Mouse (Mus musculus) bone marrow macrophage, adult 2 months (primary cell): ENCODE measurements around the gene Zdhhc24. TPM values are rescaled to one million over a fixed set of nuclear protein-coding genes. Genes with fewer than 3 reads are reported as not detected.

Experiments used
- H3K27ac ChIP-seq: 2 replicates; pipeline ENCODE4 v1.5.1; 2012; ENCODE audit warnings: low read depth, low read length; ENCODE audit not compliant: insufficient read depth
- H3K4me1 ChIP-seq: 2 replicates; pipeline ENCODE4 v1.6.1; 2012; ENCODE audit warnings: low read length; ENCODE audit not compliant: control insufficient read depth, insufficient read depth
- H3K4me3 ChIP-seq: 2 replicates; pipeline ENCODE4 v1.5.1; 2012; ENCODE audit warnings: mild to moderate bottlenecking, low read length, moderate library complexity; ENCODE audit not compliant: insufficient read depth
- CTCF ChIP-seq: IDR thresholded peaks from 2 replicates; pipeline ENCODE4 v1.5.1; 2012; ENCODE audit warnings: low read depth, mild to moderate bottlenecking, low read length, moderate library complexity
- POLR2A ChIP-seq: IDR thresholded peaks from 2 replicates; pipeline ENCODE4 v1.6.1; 2012; ENCODE audit warnings: mild to moderate bottlenecking, low read depth, low read length, borderline replicate concordance
- polyA plus RNA-seq: library from polyadenylated mRNA; stranded (reverse); fragments of >200 nt; gene quantifications from 2 replicates; pipeline ENCODE4 v1.2.4, GENCODE M21; 2012; ENCODE audit not compliant: missing spikeins, insufficient read depth, insufficient read length

The Zdhhc24 gene
- 12.0 and 14.2 TPM in 2 replicates for polyA plus RNA-seq

DNA sequence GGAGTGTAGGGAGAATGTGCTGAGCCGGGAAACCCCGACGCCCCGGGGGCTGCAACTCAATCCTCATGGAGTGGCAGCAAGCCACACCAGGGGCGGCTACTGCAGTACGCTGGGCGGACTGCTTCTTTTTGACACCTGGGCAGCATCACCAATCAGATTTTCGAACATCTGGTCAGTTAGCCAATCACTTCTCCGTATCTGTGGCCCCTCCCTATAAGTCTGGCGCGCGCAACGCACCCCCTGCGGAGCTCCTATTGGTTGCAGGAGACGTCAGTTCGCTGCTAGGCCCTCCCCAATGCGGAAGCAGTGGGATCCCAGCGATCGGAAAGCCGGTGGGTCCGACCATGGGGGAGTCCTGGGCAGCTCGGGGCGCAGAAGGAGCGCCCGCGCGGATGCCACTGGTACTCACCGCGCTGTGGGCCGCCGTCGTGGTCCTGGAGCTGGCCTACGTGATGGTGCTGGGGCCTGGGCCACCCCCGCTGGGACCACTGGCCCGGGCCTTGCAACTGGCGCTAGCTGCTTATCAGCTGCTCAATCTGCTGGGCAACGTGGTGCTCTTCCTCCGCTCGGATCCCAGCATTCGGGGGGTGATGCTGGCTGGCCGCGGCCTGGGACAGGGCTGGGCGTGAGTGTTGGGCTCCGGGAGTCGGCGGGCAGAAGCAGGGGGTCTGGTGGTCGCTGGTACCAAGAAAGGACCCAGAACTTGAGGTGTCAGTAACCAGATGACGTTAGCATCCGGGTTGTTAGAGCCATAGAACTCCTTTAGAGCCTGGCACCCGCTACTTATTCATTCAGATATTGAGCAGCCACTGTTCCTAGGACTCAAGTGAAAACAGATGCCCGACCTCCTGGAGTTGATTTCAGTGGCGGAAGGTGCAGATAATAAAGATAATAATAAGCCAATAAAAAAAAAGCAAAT, at the start of gene Zdhhc24:
TSS of gene Zdhhc24 (plus strand) at position 264 of the 919 bp plus-strand sequence.
- Histone ChIP-seq H3K27ac (no peak within 1 kb of the TSS), H3K4me1 (peaks cover 11% of the 10 kb centered on the region), H3K4me3 (peak within 1 kb of the TSS; percentile 89)
- TF ChIP-seq CTCF (no peak), POLR2A (no peak)

DNA sequence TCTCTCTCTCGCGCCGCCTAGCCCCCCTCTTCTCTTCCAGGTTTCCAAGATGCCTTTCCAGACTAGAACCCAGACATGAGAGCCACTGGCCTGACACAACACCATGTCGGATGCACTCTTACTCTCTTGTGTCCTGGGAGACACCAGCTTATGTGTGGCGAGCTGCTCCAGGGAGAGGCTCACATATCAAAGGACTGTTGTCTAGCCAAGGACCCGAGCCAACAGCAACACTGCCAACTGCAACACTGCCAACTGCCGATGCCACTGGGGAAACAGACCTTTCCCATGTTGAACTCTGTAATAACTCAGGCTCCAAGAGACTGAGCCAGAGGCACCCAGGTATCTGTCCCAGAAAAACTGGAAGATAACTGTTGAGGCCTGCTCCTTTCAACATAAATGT, 49.3 kb upstream of the Zdhhc24 start:
- Histone ChIP-seq H3K4me3 (no peak overlapping the region), H3K4me1 (no peaks in the 10 kb centered on the region)
- TF ChIP-seq POLR2A (no peak), CTCF (no peak)

DNA sequence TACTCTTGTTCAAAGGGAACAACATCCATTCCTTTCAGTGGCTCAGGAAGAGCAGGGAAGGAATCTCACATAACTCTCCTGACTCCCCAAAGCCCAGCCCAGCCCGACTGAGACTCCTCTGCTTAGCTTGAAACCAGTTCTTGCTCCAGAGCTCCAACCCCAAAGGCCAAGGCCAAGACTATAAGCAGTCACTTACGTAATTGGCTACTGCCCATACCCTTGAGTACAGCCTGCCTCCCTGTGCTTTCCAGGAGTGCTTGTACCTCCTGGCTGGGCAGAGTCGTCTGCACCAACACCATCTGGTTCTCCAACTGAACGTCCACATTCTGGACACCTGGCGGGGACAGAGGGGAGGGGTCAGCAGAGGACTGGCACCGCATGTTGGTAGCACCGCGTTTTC, 44.5 kb upstream of the Zdhhc24 start:
- H3K4me3 ChIP-seq = no peak overlapping the region
- no peak overlapping the region for H3K27ac ChIP-seq
- TF ChIP-seq POLR2A (no peak), CTCF (no peak)
- peaks cover 12% of the 10 kb centered on the region for H3K4me1 ChIP-seq

More for the DNA sequence above, 49.3 kb upstream of the Zdhhc24 start:
- no peak overlapping the region for H3K27ac ChIP-seq

DNA sequence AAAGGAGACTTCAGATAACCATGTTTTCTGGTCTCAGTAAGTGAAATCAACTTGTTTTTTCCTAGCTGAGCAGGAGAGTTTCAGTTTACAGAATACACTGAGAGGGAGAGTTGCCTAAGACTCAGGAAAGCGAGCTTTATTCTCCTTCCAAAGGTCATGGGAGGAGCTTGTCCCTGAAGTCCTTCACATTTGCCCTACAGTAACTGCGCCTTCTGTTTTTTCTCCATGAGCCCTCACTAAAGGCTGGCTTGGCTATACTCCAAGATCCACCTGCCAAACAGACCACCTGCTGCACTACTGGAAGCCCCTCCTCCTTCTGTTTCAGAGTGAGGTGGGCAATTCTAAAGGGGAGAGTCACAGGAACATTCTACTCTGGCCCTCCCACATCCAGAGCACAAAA, 42.4 kb upstream of the Zdhhc24 start:
- Histone ChIP-seq H3K4me1 (peaks cover 15% of the 10 kb centered on the region), H3K27ac (no peak overlapping the region), H3K4me3 (no peak overlapping the region)
- TF ChIP-seq POLR2A (no peak), CTCF (no peak)

DNA sequence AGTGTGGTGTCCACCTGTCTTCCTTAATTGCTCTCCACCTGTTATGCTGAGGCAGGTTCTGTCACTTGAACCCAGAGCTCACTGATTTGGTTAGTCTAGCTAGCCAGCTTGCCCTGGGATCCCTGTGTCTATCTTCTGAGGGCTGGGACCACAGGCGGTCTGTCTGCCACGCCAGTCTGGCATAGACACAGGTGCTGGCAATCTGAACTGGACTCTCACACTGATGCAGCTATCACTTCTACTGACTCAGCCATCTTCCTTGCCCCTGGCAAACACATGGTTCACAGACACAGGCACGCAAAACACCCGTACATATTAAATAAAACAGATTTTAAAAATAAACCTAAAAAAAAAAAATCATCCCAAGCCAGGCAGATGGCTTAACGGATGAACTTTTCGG, 41.4 kb upstream of the Zdhhc24 start:
- Histone ChIP-seq H3K4me1 (peaks cover 15% of the 10 kb centered on the region), H3K27ac (no peak overlapping the region), H3K4me3 (no peak overlapping the region)
- no peak for TF ChIP-seq POLR2A
- no peak for TF ChIP-seq CTCF

DNA sequence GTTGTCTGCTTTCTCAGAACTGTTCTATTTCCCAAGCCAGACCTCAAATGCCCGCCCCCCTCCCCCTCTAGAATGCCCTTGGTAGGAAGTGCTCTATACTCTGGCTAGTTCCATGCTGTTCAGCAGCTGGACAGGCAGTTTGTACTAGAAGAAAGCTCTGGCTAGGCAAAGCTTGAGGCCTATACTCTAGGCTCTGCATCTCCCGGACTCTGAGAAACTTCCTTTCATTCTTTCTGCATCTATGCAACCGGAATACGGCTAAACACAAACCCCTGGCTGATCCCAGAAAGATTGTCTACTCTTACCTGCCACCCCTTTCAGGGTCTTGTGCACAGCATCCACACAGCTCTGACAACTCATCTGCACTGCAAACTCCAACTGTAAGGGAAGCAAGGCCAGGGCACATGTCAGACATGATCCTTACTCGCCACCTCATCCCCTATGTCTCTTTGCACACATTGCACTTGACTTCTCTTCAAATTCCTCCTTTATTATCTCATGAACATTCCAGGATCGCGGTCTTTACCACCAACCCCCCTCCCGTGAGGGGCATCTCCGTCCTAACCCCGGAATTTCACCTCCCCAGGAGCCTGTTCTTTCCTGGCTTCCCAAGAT, 39.8 kb upstream of the Zdhhc24 start:
- Histone ChIP-seq H3K27ac (no peak overlapping the region), H3K4me3 (peak overlapping the region; percentile 67), H3K4me1 (peaks cover 15% of the 10 kb centered on the region)
- no peak for TF ChIP-seq POLR2A
- no peak for TF ChIP-seq CTCF

DNA sequence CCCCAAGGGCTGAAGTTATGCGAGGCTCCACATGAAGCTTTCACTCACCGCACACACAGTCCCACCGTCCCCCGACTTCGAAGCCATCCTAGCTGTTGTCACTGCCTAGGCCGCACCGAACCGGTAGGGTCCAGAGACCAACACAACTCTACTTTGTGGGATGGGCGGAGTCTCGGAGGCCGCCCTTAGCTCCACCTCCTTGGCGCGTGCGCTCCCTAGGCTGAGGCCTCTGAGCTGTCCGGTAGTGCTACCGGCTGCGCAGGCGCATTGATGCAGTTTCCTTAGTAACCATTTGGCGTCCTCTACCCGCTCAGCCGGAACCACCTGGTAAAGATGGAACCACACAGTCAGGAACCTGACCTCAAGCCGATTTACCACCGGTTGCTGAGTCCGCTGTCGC, 39.3 kb upstream of the Zdhhc24 start, which contains the start of the genes Ccs and Ccdc87:
TSS of gene Ccs (minus strand) at position 184 of the 400 bp plus-strand sequence.
TSS of gene Ccdc87 (plus strand) at position 218 of the 400 bp plus-strand sequence.
- Histone ChIP-seq H3K27ac (no peak within 1 kb of the TSS), H3K4me3 (peak within 1 kb of the TSS; percentile 67), H3K4me1 (peaks cover 15% of the 10 kb centered on the region)
- no peak for TF ChIP-seq POLR2A
- TF ChIP-seq CTCF = no peak

DNA sequence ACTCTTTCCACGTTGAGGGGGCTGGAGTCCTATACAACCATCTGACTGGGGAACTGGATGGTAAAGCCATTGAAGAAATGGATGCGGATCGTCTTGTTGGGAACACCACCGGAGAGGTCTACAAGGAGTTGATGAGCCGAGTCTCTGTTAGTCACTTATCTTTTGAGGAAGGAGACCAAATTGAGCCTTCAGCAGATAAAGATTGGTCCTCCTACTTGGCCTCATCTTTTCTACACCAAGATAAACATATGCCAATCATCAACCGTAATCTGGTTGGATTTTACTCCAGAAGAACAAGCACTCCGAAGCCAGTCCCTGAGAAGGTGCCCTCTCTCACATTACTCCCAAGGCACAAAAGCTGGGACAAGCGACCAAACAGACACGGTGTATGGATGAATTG, 37.6 kb upstream of the Zdhhc24 start:
- Histone ChIP-seq H3K4me1 (peaks cover 15% of the 10 kb centered on the region), H3K27ac (no peak overlapping the region), H3K4me3 (no peak overlapping the region)
- TF ChIP-seq POLR2A = no peak
- TF ChIP-seq CTCF = no peak

DNA sequence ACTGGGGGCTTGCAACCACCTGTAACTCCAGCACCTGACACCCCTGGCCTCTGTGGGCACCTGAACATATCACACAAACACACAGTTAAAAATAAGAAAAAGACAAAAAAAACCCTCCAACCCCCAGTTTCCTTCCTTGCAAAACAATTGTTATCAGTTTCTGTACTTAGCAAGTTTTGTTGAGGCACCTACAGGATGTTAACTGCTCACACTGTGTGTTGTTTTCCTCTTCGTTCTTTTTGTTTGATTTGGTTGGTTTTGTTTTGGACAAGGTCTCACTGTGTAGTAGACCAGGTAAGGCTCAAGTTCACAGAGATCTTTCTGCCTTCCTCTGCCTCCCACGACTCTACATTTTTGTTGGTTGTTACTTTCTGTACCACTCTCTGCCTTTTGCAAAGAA, 35.9 kb upstream of the Zdhhc24 start:
- Histone ChIP-seq H3K4me1 (peaks cover 10% of the 10 kb centered on the region), H3K4me3 (no peak overlapping the region), H3K27ac (no peak overlapping the region)
- TF ChIP-seq POLR2A (no peak), CTCF (no peak)

DNA sequence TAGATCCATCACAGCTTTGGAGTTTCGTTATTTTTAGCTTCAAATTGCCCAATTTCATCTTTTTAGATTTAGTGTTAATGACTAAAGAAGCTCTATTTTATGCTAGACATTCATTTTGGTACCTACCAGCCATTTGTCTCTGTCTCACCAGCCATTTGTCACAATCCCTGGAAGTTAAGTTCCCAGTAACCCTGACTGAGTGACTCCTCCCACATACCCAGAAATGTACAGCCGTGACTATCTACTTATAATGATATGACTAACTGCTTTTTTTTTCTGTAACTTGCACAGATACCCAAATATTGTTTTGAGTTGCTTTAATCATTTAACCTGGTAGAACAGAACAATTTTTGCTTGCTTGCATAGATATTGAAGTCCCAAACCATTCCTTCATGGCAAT, 32.6 kb upstream of the Zdhhc24 start:
- TF ChIP-seq POLR2A = no peak
- TF ChIP-seq CTCF = no peak
- no peak overlapping the region for H3K4me3 ChIP-seq
- H3K27ac ChIP-seq = no peak overlapping the region
- H3K4me1 ChIP-seq = no peaks in the 10 kb centered on the region
